Mouse (Mus musculus) limb, embryonic 11.5 days (tissue): ENCODE data around the gene Frem1. TPM values are rescaled to one million over a fixed set of nuclear protein-coding genes. Genes with fewer than 3 reads are reported as not detected.

Source experiments
- ATAC-seq: fragments of 200-750 bp; cut with Nextera tagmentation; 2 replicates; pipeline ENCODE4 v1.8.0; 2017; ENCODE audit warnings: low read depth; ENCODE audit not compliant: insufficient number of reproducible peaks, low FRiP score, low TSS enrichment
- DNase-seq: peaks from one replicate; pipeline ENCODE4 v3.0.0-alpha.2; 2015; ENCODE audit warnings: low spot score
- H3K27ac ChIP-seq: fragments of 300-500 bp; sonication (generic); replicated peaks from 2 replicates; pipeline ENCODE4 v1.5.1; 2014; ENCODE audit warnings: low read depth, mild to moderate bottlenecking, low read length
- H3K27me3 ChIP-seq: fragments of 300-500 bp; sonication (generic); 2 replicates; pipeline ENCODE4 v1.6.1; 2014; ENCODE audit warnings: mild to moderate bottlenecking, low read length, mixed read lengths; ENCODE audit not compliant: control insufficient read depth, insufficient read depth
- H3K36me3 ChIP-seq: fragments of 300-500 bp; sonication (generic); 2 replicates; pipeline ENCODE4 v1.6.1; 2014; ENCODE audit warnings: mild to moderate bottlenecking, low read length, moderate library complexity, mixed read lengths; ENCODE audit not compliant: control insufficient read depth, insufficient read depth
- H3K4me1 ChIP-seq: fragments of 300-500 bp; sonication (generic); 2 replicates; pipeline ENCODE4 v1.6.1; 2014; ENCODE audit warnings: low read length, mixed read lengths; ENCODE audit not compliant: control insufficient read depth, insufficient read depth
- H3K4me2 ChIP-seq: fragments of 300-500 bp; sonication (generic); 2 replicates; pipeline ENCODE4 v1.6.1; 2014; ENCODE audit warnings: low read depth, mild to moderate bottlenecking, moderate library complexity; ENCODE audit not compliant: severe bottlenecking
- H3K4me3 ChIP-seq: fragments of 300-500 bp; sonication (generic); 2 replicates; pipeline ENCODE4 v1.5.1; 2014; ENCODE audit warnings: low read depth, low read length
- H3K9ac ChIP-seq: fragments of 300-500 bp; sonication (generic); 2 replicates; pipeline ENCODE4 v1.6.1; 2014; ENCODE audit warnings: mild to moderate bottlenecking, low read length
- H3K9me3 ChIP-seq: fragments of 300-500 bp; sonication (generic); 2 replicates; pipeline ENCODE4 v1.6.1; 2016; ENCODE audit warnings: low read length; ENCODE audit not compliant: control insufficient read depth
- WGBS: fragments of 180-500 bp; shearing (Covaris S2); extraction: QIAGEN DNeasy Blood & Tissue Kit; methylation state at CpG from one replicate; pipeline ENCODE4 v1.1.7; 2014; 5-methylcytosine and 5-hydroxymethylcytosine counted together
- polyA plus RNA-seq: library from polyadenylated mRNA; unstranded; fragments of >200 nt; fragmentation: Nextera tagmentation; extraction: Ambion mirVana; gene quantifications from 2 replicates; pipeline ENCODE4 v1.2.1, GENCODE M21; 2014

Frem1 gene
- polyA plus RNA-seq, 1 experiment from 2014 or later, result 15.1 TPM

GRCm38 (mm10) chr4:82953992-82954391 is 98.1 kb downstream of the Frem1 start:
- Histone ChIP-seq H3K4me3 (no peak overlapping the region), H3K27me3 (no peaks in the 10 kb centered on the region), H3K27ac (no peak overlapping the region), H3K36me3 (peaks cover 3% of the 10 kb centered on the region; the same call in 1 of the 2 replicates), H3K4me2 (no peak overlapping the region), H3K9me3 (no peaks in the 10 kb centered on the region), H3K4me1 (no peaks in the 10 kb centered on the region), H3K9ac (no peak overlapping the region)
- WGBS, result 67% methylated on average over 4 of the region's 4 CpGs
- ATAC-seq (no peak), DNase-seq (no peak)

- 73% methylated on average over 8 of the region's 8 CpGs for WGBS
- Histone ChIP-seq H3K36me3 (0 out of 2 replicates have a peak, but pooled peaks cover 2% of the 10 kb centered on the region), H3K4me3 (no peak overlapping the region), H3K27me3 (no peaks in the 10 kb centered on the region), H3K9ac (no peak overlapping the region), H3K4me1 (no peaks in the 10 kb centered on the region), H3K9me3 (no peaks in the 10 kb centered on the region), H3K4me2 (no peak overlapping the region), H3K27ac (no peak overlapping the region)
- DNase-seq (no peak), ATAC-seq (no peak)
Observed at GRCm38 (mm10) chr4:82949511-82949910, 102.6 kb downstream of the Frem1 start.

DNA sequence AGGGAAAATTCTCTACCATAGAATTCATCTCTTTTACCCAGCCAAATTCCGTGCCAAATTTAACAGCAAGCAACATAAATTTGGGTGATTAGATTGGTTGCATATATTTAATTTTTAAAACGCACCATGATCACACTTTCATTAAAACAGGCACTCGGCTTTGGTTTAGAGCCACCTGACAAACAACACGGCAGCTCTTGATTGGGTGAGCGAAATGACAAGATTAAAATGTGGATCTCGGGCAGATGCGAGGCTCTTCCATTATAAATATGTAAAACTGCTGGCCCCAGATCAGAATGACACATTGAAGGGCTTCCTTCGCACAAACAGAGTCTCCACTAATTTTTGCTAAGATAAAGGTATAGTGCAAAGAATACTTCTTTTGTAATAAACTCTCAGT is 105.4 kb downstream of the Frem1 start:
- no peaks in the 10 kb centered on the region for H3K27me3 ChIP-seq
- no peaks in the 10 kb centered on the region for H3K4me1 ChIP-seq
- H3K9ac ChIP-seq, result no peak overlapping the region
- no peak overlapping the region for H3K4me3 ChIP-seq
- no peak for ATAC-seq
- 0 out of 2 replicates have a peak, but pooled peaks cover 2% of the 10 kb centered on the region for H3K36me3 ChIP-seq
- H3K9me3 ChIP-seq, result no peaks in the 10 kb centered on the region
- DNase-seq, result no peak
- H3K4me2 ChIP-seq, result no peak overlapping the region
- 95% methylated on average over 8 of the region's 8 CpGs for WGBS
- H3K27ac ChIP-seq, result no peak overlapping the region

- Histone ChIP-seq H3K9me3 (no peaks in the 10 kb centered on the region), H3K27me3 (no peaks in the 10 kb centered on the region), H3K36me3 (0 out of 2 replicates have a peak, but pooled peaks cover 2% of the 10 kb centered on the region), H3K9ac (no peak overlapping the region), H3K4me2 (no peak overlapping the region), H3K27ac (no peak overlapping the region), H3K4me1 (no peaks in the 10 kb centered on the region), H3K4me3 (no peak overlapping the region)
- WGBS, result 85% methylated on average over 3 of the region's 3 CpGs
- ATAC-seq (no peak), DNase-seq (no peak)
Observed at GRCm38 (mm10) chr4:82946276-82946612, 105.9 kb downstream of the Frem1 start.

DNA sequence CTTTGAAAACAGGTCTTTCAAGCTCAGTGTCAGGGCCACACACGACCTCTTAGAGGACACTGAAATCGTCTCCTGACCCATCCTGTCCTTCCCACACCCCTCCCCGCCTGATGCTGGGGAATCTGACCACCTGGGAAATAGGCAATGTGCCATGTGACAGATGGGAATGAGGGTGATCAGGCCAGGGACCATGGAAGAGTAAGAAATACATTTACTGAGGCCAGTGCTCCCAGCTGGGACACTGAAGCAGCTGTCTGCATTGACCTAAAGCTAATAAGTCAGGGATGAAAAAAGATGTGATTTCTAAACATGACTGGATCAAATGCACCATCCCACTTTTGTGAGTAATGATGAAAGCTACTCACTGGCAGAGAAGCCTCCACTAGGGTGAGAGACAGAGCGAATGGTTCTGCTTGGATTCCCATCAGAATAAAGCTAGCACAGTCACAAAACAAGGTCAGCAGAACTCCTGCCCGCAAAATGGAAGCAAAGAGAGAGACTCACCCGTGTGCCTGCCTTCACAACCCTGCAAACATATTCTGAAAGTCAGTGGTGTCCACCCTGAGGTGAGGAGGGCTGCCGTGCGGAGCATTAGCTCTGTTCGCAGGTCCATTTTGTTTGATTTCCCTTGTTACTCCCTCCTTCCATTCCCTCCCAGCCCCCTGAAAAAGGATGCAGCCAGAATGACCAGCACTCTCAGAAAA is 106.4 kb downstream of the Frem1 start:
- no peak overlapping the region for H3K9ac ChIP-seq
- H3K9me3 ChIP-seq, result no peaks in the 10 kb centered on the region
- no peak overlapping the region for H3K4me3 ChIP-seq
- ATAC-seq, result no peak
- DNase-seq, result no peak
- H3K4me2 ChIP-seq, result no peak overlapping the region
- H3K27me3 ChIP-seq, result no peaks in the 10 kb centered on the region
- no peak overlapping the region for H3K27ac ChIP-seq
- H3K4me1 ChIP-seq, result no peaks in the 10 kb centered on the region
- 87% methylated on average over 9 of the region's 9 CpGs for WGBS
- 0 out of 2 replicates have a peak, but pooled peaks cover 2% of the 10 kb centered on the region for H3K36me3 ChIP-seq

- no peak overlapping the region for H3K27ac ChIP-seq
- ATAC-seq (no peak), DNase-seq (no peak)
- H3K27me3 ChIP-seq, result no peaks in the 10 kb centered on the region
- H3K4me2 ChIP-seq, result no peak overlapping the region
- H3K4me3 ChIP-seq, result no peak overlapping the region
- no peaks in the 10 kb centered on the region for H3K4me1 ChIP-seq
- 92% methylated on average over 5 of the region's 5 CpGs for WGBS
- H3K36me3 ChIP-seq, result 0 out of 2 replicates have a peak, but pooled peaks cover 2% of the 10 kb centered on the region
- no peak overlapping the region for H3K9ac ChIP-seq
- H3K9me3 ChIP-seq, result no peaks in the 10 kb centered on the region
Observed at GRCm38 (mm10) chr4:82940680-82941079, 111.5 kb downstream of the Frem1 start.

DNA sequence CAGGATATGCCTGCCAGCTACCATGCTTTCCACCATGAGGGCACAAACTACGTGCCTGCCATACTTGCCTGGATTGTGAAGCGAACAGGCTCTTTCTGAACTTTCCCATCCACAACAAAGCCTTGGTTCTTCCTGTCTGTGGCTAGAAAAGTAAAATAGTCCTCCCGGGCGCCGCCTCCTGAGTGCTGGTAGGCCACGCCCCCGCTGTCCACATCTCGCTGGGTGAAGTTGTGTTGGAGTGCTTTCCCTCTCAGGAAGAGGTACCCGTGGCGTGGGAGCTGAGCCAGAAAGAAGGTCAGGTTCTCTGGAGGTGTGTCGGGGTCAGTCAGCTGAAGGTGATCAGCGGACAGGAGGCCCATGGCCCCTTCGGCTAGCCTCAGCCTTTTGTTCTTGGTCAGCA is 111.9 kb downstream of the Frem1 start:
- Histone ChIP-seq H3K9ac (no peak overlapping the region), H3K9me3 (no peaks in the 10 kb centered on the region), H3K27me3 (no peaks in the 10 kb centered on the region), H3K36me3 (0 out of 2 replicates have a peak, but pooled peaks cover 2% of the 10 kb centered on the region), H3K4me3 (no peak overlapping the region), H3K4me2 (no peak overlapping the region), H3K27ac (no peak overlapping the region), H3K4me1 (no peaks in the 10 kb centered on the region)
- 88% methylated on average over 13 of the region's 13 CpGs for WGBS
- ATAC-seq (no peak), DNase-seq (no peak)

GRCm38 (mm10) chr4:82934308-82934707 is 117.8 kb downstream of the Frem1 start:
- no peak overlapping the region for H3K4me2 ChIP-seq
- H3K27me3 ChIP-seq, result no peaks in the 10 kb centered on the region
- H3K36me3 ChIP-seq, result 0 out of 2 replicates have a peak, but pooled peaks cover 1% of the 10 kb centered on the region
- no peak overlapping the region for H3K4me3 ChIP-seq
- peak; percentile 72; the same call in 1 of the 2 replicates for ATAC-seq
- no peak overlapping the region for H3K27ac ChIP-seq
- H3K9me3 ChIP-seq, result no peaks in the 10 kb centered on the region
- WGBS, result 16% methylated on average over 5 of the region's 5 CpGs
- no peaks in the 10 kb centered on the region for H3K4me1 ChIP-seq
- H3K9ac ChIP-seq, result no peak overlapping the region
- no peak for DNase-seq
